Mouse (Mus musculus) midbrain, postnatal 0 days (tissue): ENCODE results near the gene Bcam. TPM values are rescaled to one million over a fixed set of nuclear protein-coding genes. Genes with fewer than 3 reads are reported as not detected.

Experiments
- ATAC-seq: fragments of 200-750 bp; cut with Nextera tagmentation; 2 replicates; pipeline ENCODE4 v1.8.0; 2017; ENCODE audit warnings: moderate number of reproducible peaks, mild to moderate bottlenecking, moderate TSS enrichment, moderate library complexity; ENCODE audit not compliant: low FRiP score
- DNase-seq: peaks from one replicate; pipeline ENCODE4 v3.0.0-alpha.2; 2015; ENCODE audit warnings: low spot score
- H3K27ac ChIP-seq: fragments of 300-500 bp; sonication (generic); 2 replicates; pipeline ENCODE4 v1.5.1; 2014; ENCODE audit warnings: low read depth, mild to moderate bottlenecking, low read length, mixed read lengths
- H3K27me3 ChIP-seq: fragments of 300-500 bp; sonication (generic); 2 replicates; pipeline ENCODE4 v1.6.1; 2014; ENCODE audit warnings: low read length, control low read depth, mixed read lengths; ENCODE audit not compliant: insufficient read depth
- H3K36me3 ChIP-seq: fragments of 300-500 bp; sonication (generic); 2 replicates; pipeline ENCODE4 v1.6.1; 2014; ENCODE audit warnings: low read length, control low read depth, mixed read lengths; ENCODE audit not compliant: insufficient read depth
- H3K4me1 ChIP-seq: fragments of 300-500 bp; sonication (generic); 2 replicates; pipeline ENCODE4 v1.6.1; 2014; ENCODE audit warnings: mild to moderate bottlenecking, control low read depth, antibody characterized with exemption, low read length, mixed read lengths; ENCODE audit not compliant: insufficient read depth
- H3K4me2 ChIP-seq: fragments of 300-500 bp; sonication (generic); 2 replicates; pipeline ENCODE4 v1.6.1; 2014; ENCODE audit warnings: low read depth, mild to moderate bottlenecking, low read length, mixed read lengths; ENCODE audit not compliant: poor library complexity, severe bottlenecking
- H3K4me3 ChIP-seq: fragments of 300-500 bp; sonication (generic); 2 replicates; pipeline ENCODE4 v1.5.1; 2014; ENCODE audit warnings: low read depth, mild to moderate bottlenecking, low read length, moderate library complexity
- H3K9ac ChIP-seq: fragments of 300-500 bp; sonication (generic); replicated peaks from 2 replicates; pipeline ENCODE4 v1.6.1; 2014; ENCODE audit warnings: mild to moderate bottlenecking, low read length, moderate library complexity, mixed read lengths; ENCODE audit not compliant: poor library complexity, severe bottlenecking
- H3K9me3 ChIP-seq: fragments of 300-500 bp; sonication (generic); 2 replicates; pipeline ENCODE4 v1.6.1; 2016; ENCODE audit warnings: low read length, control low read depth
- CTCF ChIP-seq: IDR thresholded peaks from 2 replicates; pipeline ENCODE4 v1.5.1; 2016; ENCODE audit warnings: antibody characterized with exemption, mild to moderate bottlenecking
- WGBS: fragments of 180-500 bp; shearing (Covaris S2); extraction: QIAGEN DNeasy Blood & Tissue Kit; methylation state at CpG from one replicate; pipeline ENCODE4 v1.1.7; 2014; 5-methylcytosine and 5-hydroxymethylcytosine counted together
- polyA plus RNA-seq: library from polyadenylated mRNA; unstranded; fragments of >200 nt; fragmentation: Nextera tagmentation; extraction: Ambion mirVana; gene quantifications from 2 replicates; pipeline ENCODE4 v1.2.1, GENCODE M21; 2015
- total RNA-seq: library from RNA; depleted of rRNA; stranded (reverse); fragments of >200 nt; gene quantifications from 2 replicates; pipeline ENCODE4 v1.2.3, GENCODE M21; 2014

The Bcam gene
- total and polyA plus RNA-seq, 2 experiments from 2014 or later, result 18.7 to 33.5 TPM

DNA sequence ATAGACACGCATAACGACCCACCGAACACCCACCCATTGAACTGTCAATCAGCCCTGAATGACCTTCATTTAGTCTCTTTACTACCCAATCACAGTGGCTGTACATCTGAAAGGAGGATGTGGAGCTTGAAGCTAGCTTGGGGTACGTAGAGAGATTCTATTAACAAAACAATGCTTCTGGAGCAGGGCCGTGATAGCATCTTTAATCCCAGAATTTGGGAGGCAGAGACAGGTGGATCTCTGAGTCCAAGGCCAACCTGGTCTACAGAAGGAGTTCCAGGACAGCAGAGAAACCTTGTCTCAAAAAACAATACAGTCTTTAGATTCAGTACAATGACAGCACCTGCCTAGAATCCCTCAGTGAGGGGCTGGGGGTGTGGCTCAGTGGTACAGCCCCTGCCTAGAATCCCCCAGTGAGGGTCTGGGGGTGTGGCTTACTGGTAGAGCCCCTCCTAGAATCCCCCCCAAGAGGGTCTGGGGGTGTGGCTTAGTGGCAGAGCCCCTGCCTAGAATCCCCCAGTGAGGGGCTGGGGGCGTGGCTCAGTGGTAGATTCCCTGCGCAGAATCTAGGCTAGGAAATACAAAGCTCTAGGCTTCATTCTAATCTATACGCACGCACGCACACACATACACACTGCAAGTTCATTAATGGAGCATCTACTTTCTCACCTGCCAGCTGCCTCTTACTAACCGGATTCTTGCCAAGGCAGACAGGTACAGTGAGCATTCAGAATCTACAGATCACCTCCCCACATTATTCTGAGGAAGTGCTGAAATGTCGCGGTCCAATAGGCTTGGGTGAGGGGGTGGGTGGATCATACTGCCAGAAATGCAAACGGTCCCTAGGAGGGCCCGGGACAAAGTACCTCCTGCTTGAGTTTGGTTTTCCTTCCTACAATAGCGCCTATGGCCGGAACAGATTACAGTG, 44.7 kb upstream of the Bcam start:
- Histone ChIP-seq H3K4me2 (peak overlapping the region; percentile 80), H3K9me3 (no peaks in the 10 kb centered on the region), H3K4me3 (peak overlapping the region; percentile 43), H3K36me3 (no peaks in the 10 kb centered on the region), H3K9ac (peak overlapping the region; percentile 56), H3K4me1 (peaks cover 9% of the 10 kb centered on the region; the same call in 1 of the 2 replicates), H3K27me3 (peaks cover 16% of the 10 kb centered on the region), H3K27ac (no peak overlapping the region)
- TF ChIP-seq CTCF, result no peak
- DNase-seq, result peak; percentile 15
- 17% methylated on average over 17 of the region's 17 CpGs for WGBS
- ATAC-seq, result peak; percentile 33; the same call in 1 of the 2 replicates

DNA sequence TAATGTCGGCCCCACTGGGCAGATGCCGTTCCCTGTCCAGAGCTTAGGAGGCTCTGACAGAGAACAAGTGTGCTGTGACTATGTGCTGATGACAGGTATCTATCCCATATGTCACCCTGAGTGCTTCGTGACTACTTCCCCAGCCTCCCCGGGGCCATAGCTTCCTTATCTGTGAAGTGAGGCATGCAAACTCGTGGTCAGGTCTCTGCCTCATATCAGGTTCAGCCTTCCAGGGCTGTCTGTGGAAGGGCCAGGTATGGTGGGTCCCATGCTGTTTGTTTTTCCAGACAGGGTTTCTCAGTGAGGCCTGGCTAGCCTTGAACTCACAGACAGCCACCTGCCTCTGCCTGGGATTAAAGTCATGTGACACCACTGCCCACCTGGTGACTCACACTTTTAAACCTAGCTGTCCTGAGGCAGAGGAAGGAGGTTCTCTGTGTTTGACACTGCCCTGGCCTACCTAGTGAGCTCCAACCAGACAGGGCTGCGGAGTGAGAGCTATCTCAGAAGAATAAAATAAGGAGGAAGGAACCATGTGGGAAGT, 42.8 kb upstream of the Bcam start:
- H3K9ac ChIP-seq, result no peak overlapping the region
- peaks cover 16% of the 10 kb centered on the region; the same call in 1 of the 2 replicates for H3K4me1 ChIP-seq
- no peak for DNase-seq
- no peak overlapping the region for H3K4me3 ChIP-seq
- H3K27ac ChIP-seq, result no peak overlapping the region
- no peaks in the 10 kb centered on the region for H3K9me3 ChIP-seq
- no peaks in the 10 kb centered on the region for H3K36me3 ChIP-seq
- H3K4me2 ChIP-seq, result no peak overlapping the region
- no peak for TF ChIP-seq CTCF
- no peak for ATAC-seq
- WGBS, result 85% methylated on average over 6 of the region's 6 CpGs
- H3K27me3 ChIP-seq, result peaks cover 30% of the 10 kb centered on the region

DNA sequence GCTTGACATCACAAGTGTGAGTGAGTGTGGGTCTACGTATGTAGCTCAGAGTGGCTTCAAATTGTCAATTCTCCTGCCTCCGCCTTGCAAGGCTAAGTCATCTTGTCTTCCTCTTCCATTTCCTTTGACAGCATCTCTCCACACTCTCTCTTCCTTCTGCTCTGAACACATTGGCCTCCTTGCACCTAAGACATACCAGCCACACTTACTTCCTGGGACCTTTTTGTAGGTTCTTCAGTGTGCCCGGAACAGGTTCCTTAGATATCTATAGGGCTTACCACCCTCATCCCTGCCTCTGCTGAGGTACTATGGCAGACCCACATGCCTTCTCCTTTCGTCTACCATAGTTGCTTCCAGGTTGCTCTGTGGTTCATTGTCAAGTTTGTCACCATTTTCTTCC, 42.3 kb upstream of the Bcam start:
- no peak overlapping the region for H3K27ac ChIP-seq
- DNase-seq (no peak), ATAC-seq (no peak)
- 92% methylated on average over 4 of the region's 4 CpGs for WGBS
- no peaks in the 10 kb centered on the region for H3K9me3 ChIP-seq
- H3K27me3 ChIP-seq, result peaks cover 32% of the 10 kb centered on the region
- no peak overlapping the region for H3K4me3 ChIP-seq
- no peak for TF ChIP-seq CTCF
- no peak overlapping the region for H3K9ac ChIP-seq
- peaks cover 16% of the 10 kb centered on the region; the same call in 1 of the 2 replicates for H3K4me1 ChIP-seq
- no peak overlapping the region for H3K4me2 ChIP-seq
- no peaks in the 10 kb centered on the region for H3K36me3 ChIP-seq

DNA sequence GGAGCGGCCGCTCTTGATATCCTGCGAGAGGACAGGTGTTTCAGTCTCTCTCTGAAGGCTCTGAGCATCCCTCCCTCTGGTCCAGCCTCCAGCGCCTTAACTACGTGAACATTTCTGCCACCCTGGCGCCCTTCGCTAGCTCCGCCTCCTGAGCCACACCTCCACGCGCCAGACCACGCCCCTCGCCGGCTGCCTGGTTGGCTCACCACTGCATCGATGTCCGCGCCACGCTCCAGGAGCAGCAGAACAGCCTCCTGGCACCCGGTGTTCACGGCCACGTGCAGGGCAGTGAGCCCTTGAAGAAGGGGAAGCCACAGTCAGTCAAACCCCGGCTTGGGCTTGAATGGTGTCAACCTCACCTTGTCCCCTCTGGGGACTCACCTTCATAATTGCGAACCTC, 40.3 kb upstream of the Bcam start:
- peak overlapping the region; percentile 56 for H3K4me2 ChIP-seq
- ATAC-seq, result no peak
- no peak overlapping the region for H3K9ac ChIP-seq
- H3K9me3 ChIP-seq, result no peaks in the 10 kb centered on the region
- peaks cover 10% of the 10 kb centered on the region; the same call in 1 of the 2 replicates for H3K4me1 ChIP-seq
- H3K27ac ChIP-seq, result no peak overlapping the region
- H3K4me3 ChIP-seq, result peak overlapping the region; percentile 28
- H3K36me3 ChIP-seq, result no peaks in the 10 kb centered on the region
- WGBS, result 6% methylated on average over 22 of the region's 22 CpGs
- H3K27me3 ChIP-seq, result peaks cover 32% of the 10 kb centered on the region
- TF ChIP-seq CTCF, result no peak
- peak; percentile 29 for DNase-seq

- Histone ChIP-seq H3K9ac (peak overlapping the region; percentile 15), H3K27ac (no peak overlapping the region), H3K4me1 (peaks cover 10% of the 10 kb centered on the region; the same call in 1 of the 2 replicates), H3K36me3 (no peaks in the 10 kb centered on the region), H3K4me2 (peak overlapping the region; percentile 54), H3K9me3 (no peaks in the 10 kb centered on the region), H3K27me3 (peaks cover 32% of the 10 kb centered on the region), H3K4me3 (peak overlapping the region; percentile 33)
- TF ChIP-seq CTCF, result no peak
- peak; percentile 81 for ATAC-seq
- 2% methylated on average over 27 of the region's 27 CpGs for WGBS
- peak; percentile 44 for DNase-seq
Observed at GRCm38 (mm10) chr7:19809369-19809768, 38.6 kb upstream of the Bcam start.
